Mouse (Mus musculus) ovary, postnatal 10 days (tissue): ENCODE results near the gene Catsperb.
"Not testable (repeated sequence)": the region's sequence is repeated elsewhere in the genome, so short reads cannot be mapped to it uniquely, and the experiment has no call there.

Source experiments
- DNase-seq: peaks from one replicate; pipeline ENCODE4 v3.0.0; 2022; ENCODE audit warnings: low spot score

The Catsperb gene

GRCm38 (mm10) chr12:101404353-101404752 lies at the start of gene Catsperb:
Gene Catsperb, plus strand, starts transcription at chr12:101404653.
- not testable (repeated sequence) for DNase-seq

- not testable (repeated sequence) for DNase-seq
These were observed 43.0 kb upstream of the Catsperb start for GRCm38 (mm10) chr12:101361468-101361867.

GRCm38 (mm10) chr12:101381460-101381859 lies 23.0 kb upstream of the Catsperb start:
- not testable (repeated sequence) for DNase-seq

GRCm38 (mm10) chr12:101426131-101426530 lies 21.7 kb downstream of the Catsperb start:
- DNase-seq: no peak

- DNase-seq: no peak
These were observed 57.6 kb downstream of the Catsperb start for GRCm38 (mm10) chr12:101462051-101462450.

- no peak for DNase-seq
These were observed 79.1 kb downstream of the Catsperb start for GRCm38 (mm10) chr12:101483571-101483970.

- DNase-seq: not testable (repeated sequence)
These were observed 106.9 kb downstream of the Catsperb start for GRCm38 (mm10) chr12:101511326-101511725.

- not testable (repeated sequence) for DNase-seq
These were observed 202.2 kb downstream of the Catsperb start for GRCm38 (mm10) chr12:101606622-101607021.

GRCm38 (mm10) chr12:101633137-101633536 lies 228.7 kb downstream of the Catsperb start:
- DNase-seq: no peak

- no peak for DNase-seq
These were observed 263.0 kb downstream of the Catsperb start for GRCm38 (mm10) chr12:101667502-101667901.
